Mouse (Mus musculus) telencephalon, adult 2 months (tissue): ENCODE measurements around the gene Zfp39.
A peak's percentile ranks its signal among the peaks of the same experiment; 100 is the strongest.

ENCODE experiments used
- DNase-seq: peaks from one replicate; pipeline ENCODE4 v3.0.0-alpha.2; 2011; ENCODE audit warnings: low read depth, low spot score

Zfp39 gene

GRCm38 (mm10) chr11:58903511-58904409 is at the start of gene Zfp39:
Gene Zfp39 (minus strand): TSS chr11:58904225.
- peak; percentile 86 for DNase-seq

- DNase-seq: no peak
Measured at GRCm38 (mm10) chr11:58953351-58954169, 49.5 kb upstream of the Zfp39 start.

- DNase-seq: no peak
Measured at GRCm38 (mm10) chr11:58951210-58951609, 47.2 kb upstream of the Zfp39 start.

GRCm38 (mm10) chr11:58949480-58950431 is 45.7 kb upstream of the Zfp39 start:
- DNase-seq: peak; percentile 81

- peak; percentile 98 for DNase-seq
Measured at GRCm38 (mm10) chr11:58948542-58949479, 44.8 kb upstream of the Zfp39 start, which contains the start of gene Hist3h2ba. Gene Hist3h2ba (plus strand): TSS chr11:58948920.

- no peak for DNase-seq
Measured at GRCm38 (mm10) chr11:58947798-58948528, 43.9 kb upstream of the Zfp39 start.

GRCm38 (mm10) chr11:58947306-58947705 is 43.3 kb upstream of the Zfp39 start:
- DNase-seq: no peak

GRCm38 (mm10) chr11:58944136-58944535 is 40.1 kb upstream of the Zfp39 start:
- no peak for DNase-seq

GRCm38 (mm10) chr11:58939088-58939439 is 35.0 kb upstream of the Zfp39 start:
- no peak for DNase-seq

- peak; percentile 92 for DNase-seq
Measured at GRCm38 (mm10) chr11:58938322-58939087, 34.5 kb upstream of the Zfp39 start, which contains the start of gene Rnf187. Gene Rnf187 (minus strand): TSS chr11:58938916.

- no peak for DNase-seq
Measured at GRCm38 (mm10) chr11:58937909-58938308, 33.9 kb upstream of the Zfp39 start.

- no peak for DNase-seq
Measured at GRCm38 (mm10) chr11:58931576-58931975, 27.6 kb upstream of the Zfp39 start.

GRCm38 (mm10) chr11:58930254-58930653 is 26.2 kb upstream of the Zfp39 start:
- no peak for DNase-seq

- DNase-seq: no peak
Measured at GRCm38 (mm10) chr11:58929641-58930040, 25.6 kb upstream of the Zfp39 start.

GRCm38 (mm10) chr11:58929055-58929454 is 25.0 kb upstream of the Zfp39 start:
- no peak for DNase-seq

- DNase-seq: peak; percentile 21
Measured at GRCm38 (mm10) chr11:58927790-58928651, 24.0 kb upstream of the Zfp39 start.

GRCm38 (mm10) chr11:58927053-58927452 is 23.0 kb upstream of the Zfp39 start:
- no peak for DNase-seq

- no peak for DNase-seq
Measured at GRCm38 (mm10) chr11:58926651-58927050, 22.6 kb upstream of the Zfp39 start.
